Mouse (Mus musculus) splenic B cell, adult 2 months (primary cell): ENCODE measurements at regions not wholly inside any gene's neighbourhood (a gene's known extent, or its start where the extent isn't known, plus 50 kb on each side); places are given as distances from the start of the nearest gene placed in this dataset.
A peak's percentile ranks its signal among the peaks of the same experiment; 100 is the strongest.
"Not testable (repeated sequence)": the region's sequence is repeated elsewhere in the genome, so short reads cannot be mapped to it uniquely, and the experiment has no call there.

ENCODE experiments used
- DNase-seq: peaks from one replicate; pipeline ENCODE4 v3.0.0-alpha.2; 2011; ENCODE audit warnings: low read depth, low spot score
- H3K27me3 ChIP-seq: 2 replicates; pipeline ENCODE4 v1.6.1; 2012; ENCODE audit warnings: mild to moderate bottlenecking, low read length, moderate library complexity, mixed read lengths; ENCODE audit not compliant: control insufficient read depth, poor library complexity, insufficient read depth, severe bottlenecking
- H3K36me3 ChIP-seq: 2 replicates; pipeline ENCODE4 v1.6.1; 2012; ENCODE audit warnings: mild to moderate bottlenecking, low read length, moderate library complexity, mixed read lengths; ENCODE audit not compliant: control insufficient read depth, poor library complexity, insufficient read depth, severe bottlenecking

DNA sequence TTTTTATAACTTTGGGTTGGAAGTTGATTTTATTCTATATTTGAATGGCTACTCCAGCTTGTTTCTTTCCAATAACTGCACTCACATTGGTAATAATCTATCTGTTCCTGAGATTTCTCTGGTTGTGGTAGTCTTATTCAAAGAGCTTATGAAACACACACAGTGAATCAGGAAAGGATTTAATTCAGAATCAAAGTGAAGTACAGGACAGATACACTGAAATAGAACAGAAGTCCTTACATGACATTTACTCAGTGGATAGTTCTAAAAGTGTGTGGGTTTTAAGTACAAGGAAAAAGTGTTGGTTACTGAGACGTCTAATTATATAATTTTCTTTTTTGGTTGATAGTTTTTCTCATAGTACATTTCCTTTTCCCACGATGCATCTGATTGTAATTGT is 859.7 kb downstream of the Rpia start:
- Histone ChIP-seq H3K36me3 (no peaks in the 10 kb centered on the region), H3K27me3 (no peaks in the 10 kb centered on the region)
- DNase-seq, result no peak

DNA sequence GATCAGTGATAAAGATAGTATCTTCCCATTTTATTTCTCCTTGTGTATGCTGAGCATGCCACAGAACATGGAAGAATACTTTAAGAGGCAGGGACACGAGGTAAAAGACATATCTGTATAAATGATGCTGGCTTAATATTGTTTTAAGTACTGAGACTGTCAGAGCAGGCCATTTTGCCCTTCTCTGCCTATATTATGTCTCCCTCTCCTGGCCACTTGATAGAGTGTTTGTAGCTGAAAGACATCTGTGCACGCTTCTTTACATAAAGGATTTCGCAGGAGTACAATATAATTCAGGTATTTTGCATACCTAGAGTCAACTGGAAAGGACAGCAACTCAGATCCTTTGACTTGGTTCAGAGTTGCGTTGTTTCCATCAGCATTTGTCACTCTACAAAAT is 877.3 kb downstream of the Rpia start:
- Histone ChIP-seq H3K27me3 (no peaks in the 10 kb centered on the region), H3K36me3 (no peaks in the 10 kb centered on the region)
- DNase-seq, result peak; percentile 54

DNA sequence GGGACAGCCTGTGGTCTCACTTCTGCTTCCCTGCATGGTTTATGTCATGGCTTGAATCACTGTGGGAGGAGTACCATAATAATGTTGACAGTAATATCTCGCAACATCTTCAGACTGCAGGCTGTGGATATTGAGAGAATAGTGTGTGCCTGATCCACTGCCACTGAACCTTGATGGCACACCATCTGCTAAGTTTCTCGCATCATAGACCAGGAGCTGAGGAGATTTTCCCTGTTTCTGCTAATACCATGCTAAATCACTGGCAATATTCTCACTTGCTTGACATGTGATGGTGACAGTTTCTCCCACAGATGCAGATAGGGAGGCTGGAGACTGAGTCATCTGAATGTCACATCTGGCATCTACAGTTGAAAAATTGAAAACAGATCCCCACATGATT is 912.7 kb downstream of the Rpia start:
- Histone ChIP-seq H3K27me3 (no peaks in the 10 kb centered on the region), H3K36me3 (no peaks in the 10 kb centered on the region)
- no peak for DNase-seq

DNA sequence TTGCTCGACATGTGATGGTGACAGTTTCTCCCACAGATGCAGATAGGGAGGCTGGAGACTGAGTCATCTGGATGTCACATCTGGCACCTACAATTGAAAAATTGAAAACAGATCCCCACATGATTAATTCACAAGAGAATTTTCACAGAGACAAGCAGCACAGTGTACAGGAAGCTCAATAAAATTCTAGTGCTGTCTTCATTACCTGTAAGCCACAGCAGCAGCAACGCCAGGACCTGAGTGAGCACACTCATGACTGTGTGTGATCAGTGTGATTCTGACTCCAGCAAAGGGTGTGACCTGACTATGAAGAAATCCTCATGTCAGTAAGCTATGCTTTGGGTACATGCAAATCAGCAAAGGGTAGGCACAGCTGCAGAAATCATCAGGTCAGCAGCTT is 933.4 kb downstream of the Rpia start:
- H3K36me3 ChIP-seq, H3K27me3 ChIP-seq: not testable (repeated sequence)
- DNase-seq, result peak; percentile 19

DNA sequence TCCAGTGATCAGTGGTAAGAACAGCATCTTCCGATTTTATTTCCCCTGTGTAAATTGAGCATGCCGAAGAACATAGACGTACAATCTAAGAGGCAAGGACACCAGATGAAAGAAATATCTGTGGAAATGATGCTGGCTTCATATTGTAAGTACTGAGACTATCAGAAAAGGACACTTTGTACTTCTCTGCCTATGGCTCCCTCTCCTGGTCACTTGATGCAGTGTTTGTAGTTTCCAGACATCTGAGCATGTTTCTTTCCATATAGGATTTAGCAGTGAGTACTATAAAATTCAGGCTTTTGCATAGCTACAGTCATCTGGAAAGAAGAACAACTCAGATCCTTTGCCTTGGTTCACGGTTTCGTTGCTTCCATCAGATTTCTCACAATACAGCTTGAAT is 963.4 kb downstream of the Rpia start:
- H3K36me3 ChIP-seq, H3K27me3 ChIP-seq: not testable (repeated sequence)
- DNase-seq, result peak; percentile 67

DNA sequence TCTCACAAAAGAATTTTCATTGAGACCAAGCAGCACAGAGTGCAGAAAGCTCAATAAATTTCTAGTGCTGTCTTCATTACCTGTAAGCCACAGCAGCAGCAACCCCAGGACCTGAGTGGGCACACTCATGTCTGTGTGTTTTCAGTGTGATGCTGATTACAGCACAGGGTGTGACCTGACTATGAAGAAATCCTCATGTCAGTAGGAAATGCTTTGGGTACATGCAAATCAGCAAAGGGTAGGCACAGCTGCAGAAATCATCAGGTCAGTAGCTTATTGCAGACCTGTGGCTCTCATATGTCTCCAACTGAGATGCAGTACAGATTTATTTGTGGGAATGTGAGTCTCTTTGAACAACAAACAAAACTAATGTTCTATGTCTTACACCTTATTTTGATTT is 977.1 kb downstream of the Rpia start:
- peak; percentile 58 for DNase-seq
- H3K27me3 ChIP-seq, H3K36me3 ChIP-seq: not testable (repeated sequence)

DNA sequence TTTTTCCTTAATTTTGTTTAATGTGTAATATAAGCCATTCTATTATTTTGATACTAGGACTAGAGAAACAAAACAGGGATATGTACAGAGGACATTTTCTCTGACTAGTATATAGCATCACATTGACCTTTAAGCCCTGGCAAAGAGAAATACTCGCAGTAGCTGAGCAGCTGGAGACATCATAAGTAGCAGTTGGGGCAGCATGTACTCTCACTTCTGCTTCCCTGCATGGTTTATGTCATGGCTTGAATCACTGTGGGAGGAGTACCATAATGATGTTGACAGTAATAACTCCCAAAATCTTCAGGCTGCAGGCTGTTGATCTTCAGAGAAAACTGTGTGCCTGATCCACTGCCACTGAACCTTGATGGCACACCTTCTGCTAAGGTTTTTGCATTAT is 977.7 kb downstream of the Rpia start:
- H3K36me3 ChIP-seq, result not testable (repeated sequence)
- DNase-seq, result peak; percentile 56

DNA sequence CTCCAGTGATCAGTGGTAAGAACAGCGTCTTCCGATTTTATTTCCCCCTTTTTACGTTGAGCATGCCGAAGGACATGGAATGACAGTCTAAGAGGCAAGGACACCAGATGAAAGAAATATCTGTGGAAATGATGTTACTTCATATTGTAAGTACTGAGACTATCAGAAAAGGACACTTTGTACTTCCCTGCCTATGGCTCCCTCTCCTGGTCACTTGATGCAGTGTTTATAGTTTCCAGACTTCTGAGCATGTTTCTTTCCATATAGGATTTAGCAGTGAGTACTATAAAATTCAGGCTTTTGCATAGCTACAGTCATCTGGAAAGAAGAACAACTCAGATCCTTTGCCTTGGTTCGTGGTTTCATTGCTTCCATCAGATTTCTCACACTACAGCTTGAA is 1011.7 kb downstream of the Rpia start:
- H3K27me3 ChIP-seq, H3K36me3 ChIP-seq: not testable (repeated sequence)
- DNase-seq, result peak; percentile 65

More for the DNA sequence above, 977.7 kb downstream of the Rpia start:
- H3K27me3 ChIP-seq, result not testable (repeated sequence)

DNA sequence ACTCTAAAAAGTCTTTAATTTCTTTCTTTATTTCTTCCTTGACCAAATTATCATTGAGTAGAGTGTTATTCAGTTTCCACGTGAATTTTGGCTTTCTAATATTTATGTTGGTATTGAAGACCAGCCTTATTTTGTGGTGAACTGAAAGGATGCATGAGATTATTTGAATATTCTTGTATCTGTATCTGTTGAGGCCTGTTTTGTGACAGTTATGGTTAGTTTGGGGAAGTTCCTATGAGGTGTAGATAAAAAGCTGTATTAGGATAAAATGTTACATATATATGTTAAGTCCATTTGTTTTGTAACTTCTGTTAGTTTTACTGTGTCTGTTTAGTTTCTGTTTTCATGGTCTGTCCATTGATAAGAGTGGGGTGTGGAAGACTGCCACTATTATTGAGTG is 1014.7 kb downstream of the Rpia start:
- peak; percentile 10 for DNase-seq
- not testable (repeated sequence) for H3K27me3 ChIP-seq, H3K36me3 ChIP-seq

DNA sequence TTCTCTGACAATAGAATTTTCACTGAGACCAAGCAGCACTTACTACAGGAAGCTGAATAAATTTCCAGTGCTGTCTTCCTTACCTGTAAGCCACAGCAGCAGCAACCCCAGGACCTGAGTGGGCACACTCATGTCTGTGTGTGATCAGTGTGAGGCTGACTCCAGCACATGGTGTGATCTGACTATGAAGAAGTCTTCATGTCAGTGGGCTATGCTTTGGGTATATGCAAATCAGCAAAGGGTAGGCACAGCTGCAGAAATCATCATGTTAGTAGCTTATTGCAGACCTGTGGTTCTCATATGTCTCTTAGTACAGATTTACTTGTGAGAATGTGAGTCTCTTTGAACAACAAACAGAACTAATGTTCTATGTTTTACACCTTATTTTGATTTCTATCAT is 1027.2 kb downstream of the Rpia start:
- DNase-seq, result peak; percentile 56
- Histone ChIP-seq H3K27me3 (no peaks in the 10 kb centered on the region), H3K36me3 (no peaks in the 10 kb centered on the region)

DNA sequence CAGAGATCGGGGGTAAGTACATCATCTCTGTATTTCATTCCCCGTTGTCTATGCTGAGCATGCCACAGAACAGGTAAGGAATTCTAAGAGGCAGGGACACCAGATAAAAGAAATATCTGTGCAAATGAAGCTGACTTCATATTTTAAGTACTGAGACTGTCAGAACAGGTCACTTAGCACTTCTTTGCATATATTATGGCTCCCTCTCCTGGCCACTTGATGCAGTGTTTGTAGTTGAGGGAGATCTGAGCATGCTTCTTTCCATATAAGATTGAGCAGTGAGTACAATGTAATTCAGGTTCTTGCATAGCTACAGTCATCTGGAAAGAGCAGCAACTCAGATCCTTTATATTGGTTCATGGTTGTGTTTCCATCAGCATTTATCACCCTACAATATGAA is 1033.4 kb downstream of the Rpia start:
- no peaks in the 10 kb centered on the region for H3K27me3 ChIP-seq
- peak; percentile 74 for DNase-seq
- no peaks in the 10 kb centered on the region for H3K36me3 ChIP-seq

DNA sequence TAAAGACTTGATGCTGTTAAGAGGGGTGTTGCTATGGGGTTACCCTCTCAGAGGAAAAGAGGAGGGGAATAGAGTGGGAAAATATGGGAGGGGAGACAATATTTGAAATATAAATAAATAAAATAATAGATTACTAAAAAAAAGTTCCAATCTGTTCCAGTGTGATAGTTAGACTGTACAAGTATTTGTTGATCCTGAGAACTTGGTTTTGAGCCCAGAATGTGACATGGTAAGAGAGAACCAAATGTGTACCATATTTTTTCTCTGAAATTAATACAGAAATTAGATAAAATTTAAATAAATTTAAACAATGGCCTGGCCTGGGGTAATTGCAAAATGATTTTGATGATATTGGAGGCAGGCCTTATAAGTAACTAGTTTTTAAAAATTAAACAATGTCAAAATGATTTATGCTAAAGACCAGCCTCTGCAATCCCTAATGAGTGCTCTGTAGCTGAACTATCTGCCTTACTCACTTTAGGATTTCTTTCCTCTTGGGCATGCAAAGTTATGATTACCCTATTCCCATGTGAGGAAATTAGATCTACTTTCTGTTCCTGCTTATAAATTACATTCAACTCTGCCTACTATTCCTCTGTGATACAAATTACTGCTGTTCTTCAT is 1052.9 kb downstream of the Rpia start:
- DNase-seq, result no peak
- H3K36me3 ChIP-seq, result no peaks in the 10 kb centered on the region
- no peaks in the 10 kb centered on the region for H3K27me3 ChIP-seq

DNA sequence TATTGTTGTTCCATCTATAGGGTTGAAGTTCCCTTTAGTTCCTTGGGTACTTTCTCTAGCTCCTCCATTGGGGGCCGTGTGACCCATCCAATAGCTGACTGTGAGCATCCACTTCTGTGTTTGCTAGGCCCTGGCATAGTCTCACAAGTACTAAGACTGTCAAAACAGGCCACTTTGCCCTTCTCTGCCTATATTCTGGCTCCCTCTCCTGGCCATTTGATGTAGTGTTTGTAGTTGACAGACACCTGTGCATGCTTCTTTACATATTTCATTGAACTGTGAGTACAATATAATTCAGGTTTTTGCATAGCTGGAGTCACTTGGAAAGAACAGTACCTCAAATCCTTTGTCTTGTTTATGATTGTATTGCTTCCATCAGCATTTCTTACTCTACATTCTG is 1059.2 kb downstream of the Rpia start:
- peak; percentile 87 for DNase-seq
- H3K27me3 ChIP-seq, H3K36me3 ChIP-seq: not testable (repeated sequence)

DNA sequence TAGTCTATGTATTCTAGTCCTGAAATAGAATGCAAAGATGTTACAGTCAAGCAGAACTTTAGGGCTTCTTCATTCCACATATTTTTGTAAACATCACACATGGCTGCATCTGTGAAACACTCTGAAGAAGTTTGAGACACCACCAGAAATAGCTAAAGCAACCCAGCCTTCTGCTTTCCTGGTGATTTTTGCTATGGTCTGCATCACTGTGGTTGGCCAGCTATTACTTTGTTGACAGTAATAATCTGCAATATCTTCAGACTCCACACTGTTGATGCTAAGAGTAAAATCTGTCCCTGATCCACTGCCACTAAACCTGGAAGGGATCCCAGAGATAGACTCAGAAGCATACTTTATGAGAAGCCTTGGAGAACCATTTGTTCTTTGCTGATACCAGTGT is 1065.7 kb downstream of the Rpia start:
- Histone ChIP-seq H3K27me3 (no peaks in the 10 kb centered on the region), H3K36me3 (no peaks in the 10 kb centered on the region)
- DNase-seq, result peak; percentile 27

DNA sequence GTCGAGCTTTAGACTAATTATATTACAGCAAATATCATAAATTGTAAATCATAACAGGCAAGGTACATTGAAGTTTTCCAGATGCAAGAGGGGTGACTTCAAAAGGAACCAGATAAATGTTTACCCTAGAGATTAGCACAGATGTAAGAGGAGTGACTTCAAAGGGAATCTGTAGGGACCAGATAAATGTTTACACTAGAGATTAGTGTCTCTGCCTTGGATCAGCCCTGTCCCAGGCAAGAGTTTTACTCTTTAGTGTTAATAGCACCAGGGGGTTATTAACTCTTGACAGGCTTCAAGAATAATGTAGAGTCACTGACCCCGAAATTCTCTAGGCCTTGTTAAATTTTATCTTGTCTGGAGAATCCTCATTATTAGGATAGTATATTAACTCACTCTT is 1089.2 kb downstream of the Rpia start:
- not testable (repeated sequence) for DNase-seq, H3K27me3 ChIP-seq, H3K36me3 ChIP-seq

DNA sequence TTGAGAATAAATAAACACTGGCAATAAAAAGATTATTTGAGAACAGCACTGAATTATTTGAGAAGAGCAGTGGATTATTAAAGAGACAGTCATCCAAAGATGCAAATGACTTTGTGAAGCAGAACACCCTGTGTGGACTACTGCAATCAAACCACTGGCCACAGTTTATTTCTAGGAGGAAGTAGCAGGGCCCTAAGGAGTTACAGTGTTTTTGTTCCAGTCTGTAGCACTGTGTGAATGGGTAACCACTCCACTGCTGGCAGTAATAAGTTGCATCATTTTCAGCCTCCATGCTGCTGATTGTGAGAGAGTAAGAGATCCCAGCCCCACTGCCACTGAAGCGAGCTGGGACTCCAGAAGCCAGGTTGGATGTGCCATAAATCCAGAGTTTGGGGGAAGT is 1110.9 kb downstream of the Rpia start:
- Histone ChIP-seq H3K27me3 (no peaks in the 10 kb centered on the region), H3K36me3 (no peaks in the 10 kb centered on the region)
- DNase-seq, result peak; percentile 66
